ENCODE assay signal across 19 mouse cellular contexts in the genomic region with DNA sequence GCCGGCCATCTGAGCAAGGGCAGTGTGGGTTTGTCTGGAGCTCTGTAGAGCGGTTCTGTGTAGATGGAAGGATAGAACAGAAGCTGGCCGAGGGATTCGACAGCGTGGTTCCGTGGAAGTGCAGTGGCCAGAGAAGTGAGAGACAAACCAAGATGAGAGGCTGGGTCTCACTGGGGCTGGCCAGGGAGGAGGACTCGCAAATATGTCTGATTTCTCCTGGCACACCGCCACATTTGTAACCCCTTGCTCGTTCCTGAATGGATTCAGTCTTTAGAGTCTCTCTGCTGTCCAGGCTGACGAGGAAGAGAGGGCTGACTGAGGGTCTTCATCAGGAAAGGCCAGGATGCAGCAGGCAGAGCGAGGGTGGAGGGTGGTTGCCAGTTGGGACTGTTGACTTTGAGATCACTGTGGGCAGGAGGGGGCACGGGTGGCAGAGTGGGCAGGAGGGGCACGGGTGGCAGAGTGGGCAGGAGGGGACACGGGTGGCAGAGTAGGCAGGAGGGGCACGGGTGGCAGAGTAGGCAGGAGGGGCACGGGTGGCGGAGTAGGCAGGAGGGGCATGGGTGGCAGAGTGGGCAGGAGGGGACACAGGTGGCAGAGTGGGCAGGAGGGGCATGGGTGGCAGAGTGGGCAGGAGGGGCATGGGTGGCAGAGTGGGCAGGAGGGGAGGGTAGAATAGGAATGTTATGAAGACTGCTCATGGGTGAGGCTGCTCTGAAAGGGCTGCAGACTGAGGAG. TPM values are rescaled to one million over a fixed set of nuclear protein-coding genes. Genes with fewer than 3 reads are reported as not detected.
A peak's percentile ranks its signal among the peaks of the same experiment; 100 is the strongest.
DNase-seq lines count a peak whose midpoint lies in the region; ATAC-seq and TF ChIP-seq lines count a peak whose summit lies in the region.
"Had no signal": no experiment of that assay in that cellular context is flagged by ENCODE, and none has a peak within 500 bp of the region (broad histone marks: within the 10 kb centered on the region; RNA-seq: fewer than 3 reads in every experiment).

No protein-coding gene starts in this region.

- TF ChIP-seq EP300 in liver, postnatal 0 days (IDR thresholded peaks at IDR 0.05; ENCODE audit: low read depth) = no peak

- WGBS in heart, embryonic 12.5 days = 89% methylated on average over 17 of the region's 17 CpGs
- 88% methylated on average over 17 of the region's 17 CpGs for WGBS in neural tube, embryonic 13.5 days
- WGBS in neural tube, embryonic 15.5 days = 91% methylated on average over 17 of the region's 17 CpGs
- 85% methylated on average over 15 of the region's 17 CpGs for WGBS in embryonic facial prominence, embryonic 14.5 days
- 76% methylated on average over 17 of the region's 17 CpGs for WGBS in liver, postnatal 0 days (ENCODE audit: insufficient replicate concordance)
- WGBS in kidney, adult 2 months = 84% methylated on average over 17 of the region's 17 CpGs

- peaks cover 23% of the 10 kb centered on the region for H3K36me3 ChIP-seq in heart, embryonic 12.5 days
- H3K36me3 ChIP-seq in neural tube, embryonic 13.5 days = peaks cover 29% of the 10 kb centered on the region
- peaks cover 26% of the 10 kb centered on the region for H3K36me3 ChIP-seq in neural tube, embryonic 15.5 days
- H3K36me3 ChIP-seq in embryonic facial prominence, embryonic 14.5 days (ENCODE audit: control insufficient read depth, insufficient read depth, low read length) = peaks cover 21% of the 10 kb centered on the region
- peaks cover 25% of the 10 kb centered on the region for H3K36me3 ChIP-seq in liver, postnatal 0 days (replicated peaks; ENCODE audit: insufficient read depth, low read length)
- no peaks in the 10 kb centered on the region for H3K36me3 ChIP-seq in kidney, adult 2 months (ENCODE audit: control insufficient read depth, insufficient read depth, low read length)

- no peak for TF ChIP-seq POLR2A in kidney, adult 2 months (IDR thresholded peaks at IDR 0.05; ENCODE audit: low read depth, low read length)

- H3K9ac ChIP-seq in heart, embryonic 12.5 days = no peak overlapping the region
- 0 out of 2 replicates have a peak overlapping the region, but pooled peaks have one; percentile 41 for H3K9ac ChIP-seq in neural tube, embryonic 13.5 days
- H3K9ac ChIP-seq in neural tube, embryonic 15.5 days (replicated peaks) = no peak overlapping the region
- H3K9ac ChIP-seq in embryonic facial prominence, embryonic 14.5 days (ENCODE audit: low read depth, low read length) = 0 out of 2 replicates have a peak overlapping the region, but pooled peaks have one; percentile 8
- H3K9ac ChIP-seq in liver, postnatal 0 days (replicated peaks) = peak overlapping the region; percentile 78
- H3K9ac ChIP-seq: embryonic facial prominence, embryonic 13.5 days; intestine, embryonic 15.5 days had no signal

- ATAC-seq in heart, embryonic 12.5 days (ENCODE audit: insufficient number of reproducible peaks, low FRiP score) = no peak
- no peak for ATAC-seq in neural tube, embryonic 13.5 days (ENCODE audit: low read depth)
- no peak for ATAC-seq in neural tube, embryonic 15.5 days (ENCODE audit: low FRiP score)
- no peak for ATAC-seq in embryonic facial prominence, embryonic 14.5 days (ENCODE audit: low read depth)
- ATAC-seq in liver, postnatal 0 days = no peak
- ATAC-seq: forebrain, embryonic 16.5 days; intestine, embryonic 15.5 days; midbrain, embryonic 16.5 days had no signal

- H3K4me3 ChIP-seq in heart, embryonic 12.5 days = no peak overlapping the region
- no peak overlapping the region for H3K4me3 ChIP-seq in neural tube, embryonic 13.5 days
- H3K4me3 ChIP-seq in neural tube, embryonic 15.5 days (replicated peaks) = no peak overlapping the region
- H3K4me3 ChIP-seq in embryonic facial prominence, embryonic 14.5 days (ENCODE audit: low read depth, low read length) = no peak overlapping the region
- peak overlapping the region; percentile 45 for H3K4me3 ChIP-seq in liver, postnatal 0 days (ENCODE audit: low read depth, low read length)
- no peak overlapping the region for H3K4me3 ChIP-seq in kidney, adult 2 months (ENCODE audit: insufficient read depth, low read depth, low read length)
- H3K4me3 ChIP-seq: embryonic facial prominence, embryonic 13.5 days; hindbrain, embryonic 13.5 days; intestine, embryonic 15.5 days had no signal

- peak overlapping the region; percentile 31 for H3K27ac ChIP-seq in heart, embryonic 12.5 days (ENCODE audit: poor library complexity, severe bottlenecking)
- no peak overlapping the region for H3K27ac ChIP-seq in neural tube, embryonic 13.5 days (replicated peaks)
- H3K27ac ChIP-seq in neural tube, embryonic 15.5 days (replicated peaks) = no peak overlapping the region
- H3K27ac ChIP-seq in embryonic facial prominence, embryonic 14.5 days (replicated peaks; ENCODE audit: low read depth, low read length) = no peak overlapping the region
- H3K27ac ChIP-seq in liver, postnatal 0 days (ENCODE audit: low read depth) = peak overlapping the region; percentile 89
- H3K27ac ChIP-seq in kidney, adult 2 months (ENCODE audit: insufficient read depth, low read depth, low read length) = no peak overlapping the region
- H3K27ac ChIP-seq: embryonic facial prominence, embryonic 13.5 days; hindbrain, embryonic 13.5 days had no signal

- H3K27me3 ChIP-seq in heart, embryonic 12.5 days (replicated peaks) = no peaks in the 10 kb centered on the region
- no peaks in the 10 kb centered on the region for H3K27me3 ChIP-seq in neural tube, embryonic 13.5 days
- no peaks in the 10 kb centered on the region for H3K27me3 ChIP-seq in neural tube, embryonic 15.5 days (replicated peaks)
- H3K27me3 ChIP-seq in embryonic facial prominence, embryonic 14.5 days (replicated peaks; ENCODE audit: control insufficient read depth, insufficient read depth, low read length) = no peaks in the 10 kb centered on the region
- no peaks in the 10 kb centered on the region for H3K27me3 ChIP-seq in liver, postnatal 0 days (ENCODE audit: insufficient read depth, low read length)
- H3K27me3 ChIP-seq in kidney, adult 2 months (replicated peaks; ENCODE audit: control insufficient read depth, insufficient read depth, low read length) = no peaks in the 10 kb centered on the region
- H3K27me3 ChIP-seq: embryonic facial prominence, embryonic 13.5 days; hindbrain, embryonic 13.5 days; intestine, embryonic 15.5 days had no signal

- H3K4me1 ChIP-seq in heart, embryonic 12.5 days (replicated peaks) = peaks cover 16% of the 10 kb centered on the region
- H3K4me1 ChIP-seq in neural tube, embryonic 13.5 days (replicated peaks) = peaks cover 9% of the 10 kb centered on the region
- H3K4me1 ChIP-seq in neural tube, embryonic 15.5 days = peaks cover 7% of the 10 kb centered on the region
- H3K4me1 ChIP-seq in embryonic facial prominence, embryonic 14.5 days (ENCODE audit: control insufficient read depth, insufficient read depth, low read length) = peaks cover 7% of the 10 kb centered on the region
- H3K4me1 ChIP-seq in liver, postnatal 0 days (ENCODE audit: insufficient read depth) = peaks cover 43% of the 10 kb centered on the region
- peaks cover 7% of the 10 kb centered on the region; the same call in 1 of the 2 replicates for H3K4me1 ChIP-seq in kidney, adult 2 months (ENCODE audit: control insufficient read depth, insufficient read depth, low read length)

- DNase-seq in heart, adult 11 months = no peak
- DNase-seq in embryonic facial prominence, embryonic 14.5 days (ENCODE audit: low spot score) = no peak
- DNase-seq in liver, postnatal 0 days = peak; percentile 20
- DNase-seq in kidney, adult 2 months = no peak
- DNase-seq in left cerebral cortex, adult 9 months (ENCODE audit: low spot score in 2 of 2) = no peak
- DNase-seq: adrenal gland, postnatal 36 days; cerebellum, adult 8-10 months; right cerebral cortex, postnatal 25 days had no signal

- no peak for TF ChIP-seq CTCF in liver, postnatal 0 days (IDR thresholded peaks at IDR 0.05; ENCODE audit: low read depth)
- no peak for TF ChIP-seq CTCF in kidney, adult 2 months (conservative IDR thresholded peaks at IDR 0.05; ENCODE audit: insufficient read depth, insufficient read length, low read depth, low read length)

- no peaks in the 10 kb centered on the region for H3K9me3 ChIP-seq in heart, embryonic 12.5 days (replicated peaks)
- no peaks in the 10 kb centered on the region for H3K9me3 ChIP-seq in neural tube, embryonic 13.5 days
- no peaks in the 10 kb centered on the region for H3K9me3 ChIP-seq in neural tube, embryonic 15.5 days (replicated peaks)
- no peaks in the 10 kb centered on the region for H3K9me3 ChIP-seq in embryonic facial prominence, embryonic 14.5 days (ENCODE audit: control insufficient read depth, low read length)
- H3K9me3 ChIP-seq in liver, postnatal 0 days (ENCODE audit: low read length) = no peaks in the 10 kb centered on the region
- H3K9me3 ChIP-seq: embryonic facial prominence, embryonic 13.5 days; hindbrain, embryonic 13.5 days; intestine, embryonic 15.5 days had no signal

- peak overlapping the region; percentile 24 for H3K4me2 ChIP-seq in heart, embryonic 12.5 days
- no peak overlapping the region for H3K4me2 ChIP-seq in neural tube, embryonic 13.5 days
- no peak overlapping the region for H3K4me2 ChIP-seq in neural tube, embryonic 15.5 days
- H3K4me2 ChIP-seq in embryonic facial prominence, embryonic 14.5 days (ENCODE audit: low read depth, low read length) = no peak overlapping the region
- peak overlapping the region; percentile 63 for H3K4me2 ChIP-seq in liver, postnatal 0 days (ENCODE audit: low read depth, low read length)
- H3K4me2 ChIP-seq: embryonic facial prominence, embryonic 13.5 days; hindbrain, embryonic 13.5 days; intestine, embryonic 15.5 days had no signal

RNA-seq across cellular contexts. Expression of a gene that starts 4.0 kb away (rescaled TPM):
- polyA plus RNA-seq in heart, embryonic 12.5 days (2016; fragmentation: Nextera tagmentation; extraction: Ambion mirVana) = 24.9 and 26.2 TPM in 2 replicates
- polyA plus RNA-seq in neural tube, embryonic 13.5 days (2015; fragmentation: Nextera tagmentation; extraction: Ambion mirVana) = 37.5 and 38.9 TPM in 2 replicates
- polyA plus RNA-seq in neural tube, embryonic 15.5 days (2015; fragmentation: Nextera tagmentation; extraction: Ambion mirVana) = 45.8 and 46.6 TPM in 2 replicates
- polyA plus RNA-seq in embryonic facial prominence, embryonic 14.5 days (2014; fragmentation: Nextera tagmentation; extraction: Ambion mirVana) = 23.6 and 23.8 TPM in 2 replicates
- 44.8 and 48.9 TPM in 2 replicates for polyA plus RNA-seq in liver, postnatal 0 days (2015; fragmentation: Nextera tagmentation; extraction: Ambion mirVana)
- polyA plus RNA-seq in kidney, adult 2 months (2012; rRNA removed) = 49.6 and 52.0 TPM in 2 replicates

RNA-seq across cellular contexts. Expression of a gene that starts 13.3 kb away (rescaled TPM):
- 764 and 771 TPM in 2 replicates for polyA plus RNA-seq in heart, embryonic 12.5 days (2016; fragmentation: Nextera tagmentation; extraction: Ambion mirVana)
- polyA plus RNA-seq in neural tube, embryonic 13.5 days (2015; fragmentation: Nextera tagmentation; extraction: Ambion mirVana) = 806 and 866 TPM in 2 replicates
- polyA plus RNA-seq in neural tube, embryonic 15.5 days (2015; fragmentation: Nextera tagmentation; extraction: Ambion mirVana) = 830 and 1,045 TPM in 2 replicates
- polyA plus RNA-seq in embryonic facial prominence, embryonic 14.5 days (2014; fragmentation: Nextera tagmentation; extraction: Ambion mirVana) = 1,998 and 2,049 TPM in 2 replicates
- polyA plus RNA-seq in liver, postnatal 0 days (2015; fragmentation: Nextera tagmentation; extraction: Ambion mirVana) = 681 and 692 TPM in 2 replicates
- 1,195 and 1,310 TPM in 2 replicates for polyA plus RNA-seq in kidney, adult 2 months (2012; rRNA removed)

RNA-seq across cellular contexts. Expression of a gene that starts 22.3 kb away (rescaled TPM):
- not detected in 2 replicates for polyA plus RNA-seq in heart, embryonic 12.5 days (2016; fragmentation: Nextera tagmentation; extraction: Ambion mirVana)
- not detected in 2 replicates for polyA plus RNA-seq in neural tube, embryonic 13.5 days (2015; fragmentation: Nextera tagmentation; extraction: Ambion mirVana)
- polyA plus RNA-seq in neural tube, embryonic 15.5 days (2015; fragmentation: Nextera tagmentation; extraction: Ambion mirVana) = 2.4 TPM in 1 of 2 replicates, not detected in the other
- polyA plus RNA-seq in embryonic facial prominence, embryonic 14.5 days (2014; fragmentation: Nextera tagmentation; extraction: Ambion mirVana) = 1.3 and 2.3 TPM in 2 replicates
- polyA plus RNA-seq in liver, postnatal 0 days (2015; fragmentation: Nextera tagmentation; extraction: Ambion mirVana) = not detected in 2 replicates
- 0.10 and 0.33 TPM in 2 replicates for polyA plus RNA-seq in kidney, adult 2 months (2012; rRNA removed)
- polyA plus RNA-seq: C2C12; forebrain, embryonic 16.5 days; hindbrain, embryonic 13.5 days; kidney, embryonic 16.5 days; midbrain, embryonic 16.5 days had no signal

RNA-seq across cellular contexts. Expression of a gene that starts 35.3 kb away (rescaled TPM):
- polyA plus RNA-seq in heart, embryonic 12.5 days (2016; fragmentation: Nextera tagmentation; extraction: Ambion mirVana) = 0.12 TPM in 1 of 2 replicates, not detected in the other
- 0.10 and 0.11 TPM in 2 replicates for polyA plus RNA-seq in neural tube, embryonic 13.5 days (2015; fragmentation: Nextera tagmentation; extraction: Ambion mirVana)
- polyA plus RNA-seq in neural tube, embryonic 15.5 days (2015; fragmentation: Nextera tagmentation; extraction: Ambion mirVana) = 0.18 and 0.50 TPM in 2 replicates
- 0.08 TPM in 1 of 2 replicates, not detected in the other for polyA plus RNA-seq in embryonic facial prominence, embryonic 14.5 days (2014; fragmentation: Nextera tagmentation; extraction: Ambion mirVana)
- polyA plus RNA-seq in liver, postnatal 0 days (2015; fragmentation: Nextera tagmentation; extraction: Ambion mirVana) = not detected in 2 replicates
- not detected in 2 replicates for polyA plus RNA-seq in kidney, adult 2 months (2012; rRNA removed)
- polyA plus RNA-seq: C2C12; embryonic facial prominence, embryonic 13.5 days; hindbrain, embryonic 13.5 days; kidney, embryonic 16.5 days; lung, embryonic 16.5 days had no signal

RNA-seq across cellular contexts. Expression of a gene that starts 44.5 kb away (rescaled TPM):
- 4.4 and 4.9 TPM in 2 replicates for polyA plus RNA-seq in heart, embryonic 12.5 days (2016; fragmentation: Nextera tagmentation; extraction: Ambion mirVana)
- 11.4 and 11.9 TPM in 2 replicates for polyA plus RNA-seq in neural tube, embryonic 13.5 days (2015; fragmentation: Nextera tagmentation; extraction: Ambion mirVana)
- polyA plus RNA-seq in neural tube, embryonic 15.5 days (2015; fragmentation: Nextera tagmentation; extraction: Ambion mirVana) = 10.5 and 11.3 TPM in 2 replicates
- polyA plus RNA-seq in embryonic facial prominence, embryonic 14.5 days (2014; fragmentation: Nextera tagmentation; extraction: Ambion mirVana) = 9.8 and 11.3 TPM in 2 replicates
- polyA plus RNA-seq in liver, postnatal 0 days (2015; fragmentation: Nextera tagmentation; extraction: Ambion mirVana) = 1.8 and 2.2 TPM in 2 replicates
- 5.5 and 6.1 TPM in 2 replicates for polyA plus RNA-seq in kidney, adult 2 months (2012; rRNA removed)

Comparison
In these comparisons a context has a peak if more than half of its experiments do, and no peak if none do; other contexts are left out.
1. H3K9ac ChIP-seq: peak in neural tube, embryonic 13.5 days (single experiment), embryonic facial prominence, embryonic 14.5 days (single experiment) and liver, postnatal 0 days (single experiment); none in heart, embryonic 12.5 days (single experiment) and neural tube, embryonic 15.5 days (single experiment).
2. H3K27ac ChIP-seq: peak in heart, embryonic 12.5 days (single experiment) and liver, postnatal 0 days (single experiment); none in neural tube, embryonic 13.5 days (single experiment), neural tube, embryonic 15.5 days (single experiment), embryonic facial prominence, embryonic 14.5 days (single experiment) and kidney, adult 2 months (single experiment).
3. H3K4me2 ChIP-seq: peak in heart, embryonic 12.5 days (single experiment) and liver, postnatal 0 days (single experiment); none in neural tube, embryonic 13.5 days (single experiment), neural tube, embryonic 15.5 days (single experiment) and embryonic facial prominence, embryonic 14.5 days (single experiment).